Mouse (Mus musculus): ENCODE results near the gene Zdhhc4. TPM values are rescaled to one million over a fixed set of nuclear protein-coding genes. Genes with fewer than 3 reads are reported as not detected.
A peak's percentile ranks its signal among the peaks of the same experiment; 100 is the strongest.

The Zdhhc4 gene
- polyA plus RNA-seq, 1 experiment = 36.2 TPM

DNA sequence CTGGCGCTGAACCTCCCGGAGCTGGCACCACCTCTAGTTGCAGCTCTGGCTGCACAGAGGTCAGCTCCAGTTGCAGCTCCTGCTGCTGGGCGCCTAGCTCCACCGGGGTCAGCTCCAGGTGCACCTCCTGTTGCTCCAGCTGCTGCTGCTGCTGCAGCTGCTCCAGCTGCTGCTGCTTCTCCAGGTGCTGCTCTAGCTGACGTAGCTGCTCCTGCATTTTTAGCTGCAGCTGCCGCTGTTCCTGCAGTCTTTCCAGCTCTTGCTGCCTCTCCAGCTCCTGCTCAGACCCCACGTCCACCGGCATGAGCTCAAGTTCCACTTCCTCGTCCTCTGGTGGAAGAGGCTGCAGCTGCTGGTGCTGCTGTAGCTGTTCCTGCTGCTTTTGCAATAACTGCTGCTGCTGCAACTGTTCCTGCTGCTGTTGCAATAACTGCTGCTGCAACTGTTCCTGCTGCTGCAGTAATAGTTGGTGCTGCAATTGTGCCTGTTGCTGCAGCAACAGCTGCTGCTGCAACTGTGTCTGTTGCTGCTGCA lies 40.6 kb downstream of the Zdhhc4 start:
- TF ChIP-seq POLR2A (IDR thresholded peaks at IDR 0.05; ENCODE audit: borderline replicate concordance, low read depth, low read length) (no peak), CTCF (IDR thresholded peaks at IDR 0.05; ENCODE audit: low read depth, low read length) (no peak)
- Histone ChIP-seq H3K4me3 (ENCODE audit: insufficient read depth, low read length) (peak overlapping the region; percentile 17), H3K27ac (ENCODE audit: insufficient read depth, low read depth, low read length) (no peak overlapping the region), H3K4me1 (ENCODE audit: control insufficient read depth, insufficient read depth, low read length) (peaks cover 8% of the 10 kb centered on the region)

GRCm38 (mm10) chr5:143287774-143288328 lies 41.2 kb downstream of the Zdhhc4 start:
- Histone ChIP-seq H3K4me1 (ENCODE audit: control insufficient read depth, insufficient read depth, low read length) (peaks cover 8% of the 10 kb centered on the region), H3K4me3 (ENCODE audit: insufficient read depth, low read length) (peak overlapping the region; percentile 17), H3K27ac (ENCODE audit: insufficient read depth, low read depth, low read length) (no peak overlapping the region)
- no peak for TF ChIP-seq POLR2A (IDR thresholded peaks at IDR 0.05; ENCODE audit: borderline replicate concordance, low read depth, low read length)
- TF ChIP-seq CTCF (IDR thresholded peaks at IDR 0.05; ENCODE audit: low read depth, low read length) = no peak

GRCm38 (mm10) chr5:143284762-143285161 lies 44.3 kb downstream of the Zdhhc4 start:
- no peak overlapping the region for H3K4me3 ChIP-seq (ENCODE audit: insufficient read depth, low read length)
- no peak overlapping the region for H3K27ac ChIP-seq (ENCODE audit: insufficient read depth, low read depth, low read length)
- peaks cover 8% of the 10 kb centered on the region for H3K4me1 ChIP-seq (ENCODE audit: control insufficient read depth, insufficient read depth, low read length)
- TF ChIP-seq POLR2A (IDR thresholded peaks at IDR 0.05; ENCODE audit: borderline replicate concordance, low read depth, low read length) = no peak
- no peak for TF ChIP-seq CTCF (IDR thresholded peaks at IDR 0.05; ENCODE audit: low read depth, low read length)

GRCm38 (mm10) chr5:143279247-143279646 lies 49.8 kb downstream of the Zdhhc4 start:
- no peak overlapping the region for H3K27ac ChIP-seq (ENCODE audit: insufficient read depth, low read depth, low read length)

DNA sequence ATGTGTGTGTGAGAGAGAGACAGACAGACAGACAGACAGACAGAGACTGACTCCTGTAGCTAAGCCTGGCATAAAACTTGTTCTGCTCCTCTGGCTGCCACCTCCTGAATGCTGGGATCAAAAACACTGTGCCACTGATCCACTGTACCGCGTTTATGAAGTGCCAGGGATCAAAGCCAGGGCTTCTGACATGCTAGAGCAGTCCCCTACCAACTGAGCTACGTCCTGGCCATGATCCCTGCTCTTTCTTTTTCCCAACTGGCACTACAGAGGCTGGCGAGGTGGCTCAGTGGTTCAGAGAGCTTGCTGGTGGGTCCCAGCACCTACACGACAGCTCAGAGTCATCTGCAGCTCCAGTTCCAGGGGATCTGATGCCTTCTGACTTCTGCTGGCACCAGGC lies 53.3 kb downstream of the Zdhhc4 start:
- Histone ChIP-seq H3K4me1 (ENCODE audit: control insufficient read depth, insufficient read depth, low read length) (peaks cover 13% of the 10 kb centered on the region), H3K4me3 (ENCODE audit: insufficient read depth, low read length) (no peak overlapping the region), H3K27ac (ENCODE audit: insufficient read depth, low read depth, low read length) (no peak overlapping the region)
- no peak for TF ChIP-seq POLR2A (IDR thresholded peaks at IDR 0.05; ENCODE audit: borderline replicate concordance, low read depth, low read length)
- TF ChIP-seq CTCF (IDR thresholded peaks at IDR 0.05; ENCODE audit: low read depth, low read length) = no peak

More at GRCm38 (mm10) chr5:143279247-143279646, 49.8 kb downstream of the Zdhhc4 start:
- no peak overlapping the region for H3K4me3 ChIP-seq (ENCODE audit: insufficient read depth, low read length)
- H3K4me1 ChIP-seq (ENCODE audit: control insufficient read depth, insufficient read depth, low read length) = no peaks in the 10 kb centered on the region
- TF ChIP-seq POLR2A (IDR thresholded peaks at IDR 0.05; ENCODE audit: borderline replicate concordance, low read depth, low read length) = no peak
- no peak for TF ChIP-seq CTCF (IDR thresholded peaks at IDR 0.05; ENCODE audit: low read depth, low read length)

DNA sequence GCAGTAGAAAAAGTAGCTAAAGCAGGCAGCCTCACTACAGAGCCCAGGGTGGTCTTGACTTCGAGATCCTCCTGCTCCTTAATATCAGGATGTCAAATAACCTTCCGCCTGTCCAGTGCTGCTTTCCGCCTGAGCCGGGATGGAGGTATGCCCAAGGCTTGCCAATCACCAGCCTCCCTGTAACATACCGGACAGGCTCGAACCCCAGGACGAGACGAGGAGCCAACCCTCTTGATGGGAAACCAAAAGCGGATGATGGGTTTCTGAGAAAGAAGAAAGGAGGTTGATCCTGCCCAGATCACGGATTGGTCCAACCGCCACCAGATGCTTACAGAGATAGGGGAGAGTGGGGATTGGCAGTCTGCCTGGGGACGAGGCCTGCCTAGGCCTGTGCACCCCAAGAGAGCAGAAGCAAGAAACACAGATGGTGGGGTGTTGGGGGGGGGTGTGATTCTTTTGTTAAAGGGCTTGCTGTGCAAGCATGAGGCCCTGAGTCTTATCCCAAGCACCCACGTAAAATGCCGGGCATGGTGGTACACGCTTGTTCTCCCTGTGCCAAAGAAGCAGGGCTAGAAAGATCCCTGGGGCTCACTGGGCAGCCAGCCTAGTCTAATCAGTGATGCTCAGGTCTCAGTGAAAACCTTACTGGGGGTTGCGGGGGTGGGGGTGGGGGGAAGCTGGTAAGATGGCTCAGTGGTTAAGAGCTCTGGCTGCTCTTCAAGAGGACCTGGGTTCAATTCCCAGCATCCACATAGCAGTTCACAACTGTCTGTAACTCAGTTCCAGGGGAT lies 56.3 kb downstream of the Zdhhc4 start:
- Histone ChIP-seq H3K4me1 (ENCODE audit: control insufficient read depth, insufficient read depth, low read length) (peaks cover 18% of the 10 kb centered on the region), H3K27ac (ENCODE audit: insufficient read depth, low read depth, low read length) (no peak overlapping the region), H3K4me3 (ENCODE audit: insufficient read depth, low read length) (no peak overlapping the region)
- no peak for TF ChIP-seq POLR2A (IDR thresholded peaks at IDR 0.05; ENCODE audit: borderline replicate concordance, low read depth, low read length)

DNA sequence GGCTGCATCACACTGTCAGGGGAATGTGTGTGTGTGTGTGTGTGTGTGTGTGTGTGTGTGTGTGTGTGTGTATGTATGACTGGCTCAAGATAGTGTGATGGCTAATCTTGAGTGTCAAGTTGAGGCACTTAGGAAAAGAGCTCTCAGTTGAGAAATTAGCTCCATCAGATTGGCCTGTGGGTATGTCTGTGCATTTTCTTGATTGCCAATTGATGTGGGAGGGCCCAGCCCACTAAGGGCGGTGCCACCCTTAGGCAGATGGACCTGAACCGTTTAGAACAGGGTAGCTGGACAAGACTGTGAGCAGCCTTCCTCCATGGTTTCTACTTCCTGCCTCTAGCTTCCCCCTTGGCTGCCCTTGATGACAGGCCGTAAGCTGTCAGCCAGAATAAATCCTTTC lies 56.9 kb downstream of the Zdhhc4 start:
- no peak overlapping the region for H3K4me3 ChIP-seq (ENCODE audit: insufficient read depth, low read length)
- TF ChIP-seq CTCF (IDR thresholded peaks at IDR 0.05; ENCODE audit: low read depth, low read length) (no peak), POLR2A (IDR thresholded peaks at IDR 0.05; ENCODE audit: borderline replicate concordance, low read depth, low read length) (no peak)
- peaks cover 18% of the 10 kb centered on the region for H3K4me1 ChIP-seq (ENCODE audit: control insufficient read depth, insufficient read depth, low read length)
- no peak overlapping the region for H3K27ac ChIP-seq (ENCODE audit: insufficient read depth, low read depth, low read length)

DNA sequence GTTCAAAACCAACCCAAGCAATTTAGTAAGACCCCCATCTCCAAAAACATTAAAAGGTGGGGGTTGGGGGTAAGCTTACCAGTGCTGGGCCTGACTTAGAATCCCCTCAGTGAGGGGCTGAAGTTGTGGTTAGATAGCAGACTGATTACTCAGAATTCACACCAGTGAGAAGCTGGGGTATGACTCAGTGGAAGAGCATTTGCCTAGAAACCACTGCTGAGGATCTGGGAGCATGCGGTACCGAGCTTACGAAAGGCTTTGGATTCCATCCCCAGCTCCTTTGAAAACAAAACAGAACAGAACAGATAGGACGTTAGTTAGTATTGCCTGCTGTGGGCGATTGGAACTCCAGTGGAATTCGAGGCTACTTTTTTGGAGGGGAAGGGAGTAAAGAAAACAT lies 57.4 kb downstream of the Zdhhc4 start:
- H3K4me3 ChIP-seq (ENCODE audit: insufficient read depth, low read length) = no peak overlapping the region
- H3K4me1 ChIP-seq (ENCODE audit: control insufficient read depth, insufficient read depth, low read length) = peaks cover 18% of the 10 kb centered on the region
- H3K27ac ChIP-seq (ENCODE audit: insufficient read depth, low read depth, low read length) = no peak overlapping the region
- TF ChIP-seq POLR2A (IDR thresholded peaks at IDR 0.05; ENCODE audit: borderline replicate concordance, low read depth, low read length) (no peak), CTCF (IDR thresholded peaks at IDR 0.05; ENCODE audit: low read depth, low read length) (no peak)

- TF ChIP-seq CTCF (IDR thresholded peaks at IDR 0.05; ENCODE audit: low read depth, low read length) (no peak), POLR2A (IDR thresholded peaks at IDR 0.05; ENCODE audit: borderline replicate concordance, low read depth, low read length) (no peak)
- Histone ChIP-seq H3K4me3 (ENCODE audit: insufficient read depth, low read length) (peak overlapping the region; percentile 92), H3K4me1 (ENCODE audit: control insufficient read depth, insufficient read depth, low read length) (peaks cover 18% of the 10 kb centered on the region), H3K27ac (ENCODE audit: insufficient read depth, low read depth, low read length) (no peak overlapping the region)
These were observed 58.9 kb downstream of the Zdhhc4 start for GRCm38 (mm10) chr5:143270151-143270519.
